Mouse (Mus musculus) stomach, postnatal 0 days (tissue): Measurements from ENCODE around the gene Nipal1. TPM values are rescaled to one million over a fixed set of nuclear protein-coding genes. Genes with fewer than 3 reads are reported as not detected.

Source experiments
- ATAC-seq: fragments of 200-750 bp; cut with Nextera tagmentation; 2 replicates; pipeline ENCODE4 v1.8.0; 2017; ENCODE audit not compliant: low FRiP score, low TSS enrichment
- DNase-seq: peaks from one replicate; pipeline ENCODE4 v3.0.0-alpha.2; 2016; ENCODE audit warnings: low spot score
- H3K27ac ChIP-seq: fragments of 300-500 bp; sonication (generic); replicated peaks from 2 replicates; pipeline ENCODE4 v1.5.1; 2014; ENCODE audit warnings: mild to moderate bottlenecking, control low read depth
- H3K27me3 ChIP-seq: fragments of 300-500 bp; sonication (generic); 2 replicates; pipeline ENCODE4 v1.6.1; 2014; ENCODE audit warnings: low read length; ENCODE audit not compliant: control insufficient read depth, insufficient read depth
- H3K36me3 ChIP-seq: fragments of 300-500 bp; sonication (generic); 2 replicates; pipeline ENCODE4 v1.6.1; 2014; ENCODE audit warnings: low read length, mixed read lengths; ENCODE audit not compliant: control insufficient read depth, insufficient read depth
- H3K4me1 ChIP-seq: fragments of 300-500 bp; sonication (generic); replicated peaks from 2 replicates; pipeline ENCODE4 v1.6.1; 2014; ENCODE audit warnings: antibody characterized with exemption; ENCODE audit not compliant: control insufficient read depth, insufficient read depth
- H3K4me2 ChIP-seq: fragments of 300-500 bp; sonication (generic); replicated peaks from 2 replicates; pipeline ENCODE4 v1.6.1; 2014; ENCODE audit warnings: low read depth, mild to moderate bottlenecking, control low read depth, moderate library complexity
- H3K4me3 ChIP-seq: fragments of 300-500 bp; sonication (generic); 2 replicates; pipeline ENCODE4 v1.5.1; 2014; ENCODE audit warnings: low read depth, low read length, control low read depth
- H3K9ac ChIP-seq: fragments of 300-500 bp; sonication (generic); 2 replicates; pipeline ENCODE4 v1.6.1; 2014; ENCODE audit warnings: mild to moderate bottlenecking, low read length, control low read depth, mixed read lengths
- H3K9me3 ChIP-seq: fragments of 300-500 bp; sonication (generic); 2 replicates; pipeline ENCODE4 v1.6.1; 2016; ENCODE audit warnings: low read length; ENCODE audit not compliant: control insufficient read depth
- CTCF ChIP-seq: IDR thresholded peaks from 2 replicates; pipeline ENCODE4 v1.5.1; 2016; ENCODE audit warnings: antibody characterized with exemption, low read depth, mild to moderate bottlenecking, moderate library complexity
- EP300 ChIP-seq: optimal IDR thresholded peaks from 2 replicates; pipeline ENCODE3; 2016; ENCODE audit warnings: antibody characterized with exemption
- WGBS: fragments of 180-500 bp; shearing (Covaris S2); extraction: QIAGEN DNeasy Blood & Tissue Kit; methylation state at CpG from one replicate; pipeline ENCODE4 v1.1.7; 2014; 5-methylcytosine and 5-hydroxymethylcytosine counted together
- polyA plus RNA-seq: library from polyadenylated mRNA; unstranded; fragments of >200 nt; fragmentation: Nextera tagmentation; extraction: Ambion mirVana; gene quantifications from 2 replicates; pipeline ENCODE4 v1.2.1, GENCODE M21; 2015

The Nipal1 gene
- polyA plus RNA-seq, 1 experiment from 2014 or later = 64.5 TPM

DNA sequence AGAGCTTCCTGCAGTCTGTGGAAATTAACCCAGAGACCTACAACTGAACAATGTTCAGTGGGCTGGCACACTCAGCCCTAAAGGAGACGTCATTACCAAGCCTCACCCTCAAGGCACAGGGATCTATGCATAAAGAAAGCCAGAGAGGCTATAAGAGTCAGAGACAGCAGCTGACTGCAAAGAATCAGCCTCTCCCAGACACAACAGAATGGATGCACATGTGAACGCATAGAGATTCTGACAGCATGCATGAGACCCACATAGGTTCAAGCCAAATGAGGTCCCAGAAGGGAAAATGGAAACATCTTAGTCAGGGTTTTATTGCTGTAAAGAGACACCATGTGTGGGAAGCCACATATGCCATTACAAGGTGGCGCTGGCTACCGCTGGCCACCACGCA, 42.9 kb downstream of the Nipal1 start:
- Histone ChIP-seq H3K4me2 (no peak overlapping the region), H3K4me1 (no peaks in the 10 kb centered on the region), H3K27me3 (no peaks in the 10 kb centered on the region), H3K4me3 (no peak overlapping the region), H3K9me3 (no peaks in the 10 kb centered on the region), H3K27ac (no peak overlapping the region), H3K9ac (no peak overlapping the region), H3K36me3 (no peaks in the 10 kb centered on the region)
- 91% methylated on average over 5 of the region's 5 CpGs for WGBS
- no peak for DNase-seq
- TF ChIP-seq CTCF = no peak
- TF ChIP-seq EP300 = no peak
- ATAC-seq = no peak

DNA sequence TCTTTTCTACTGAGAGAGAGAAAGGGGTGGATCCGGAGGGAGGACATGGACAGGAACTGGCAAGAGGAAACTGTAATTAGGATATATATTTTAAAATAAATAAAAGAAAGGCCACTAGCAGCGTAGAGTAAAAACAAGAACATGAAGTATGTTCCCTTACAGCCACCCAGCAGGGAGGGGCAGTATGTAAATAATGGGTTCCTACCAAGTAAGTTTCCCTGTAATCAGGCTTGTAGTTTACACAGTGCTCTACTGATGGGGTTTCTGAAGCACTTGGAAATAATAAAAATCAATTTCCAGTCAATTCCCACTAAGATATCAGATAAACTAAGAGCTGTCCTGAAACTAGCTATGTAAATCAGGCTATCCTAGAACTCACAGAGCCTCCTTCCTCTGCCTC, 47.1 kb downstream of the Nipal1 start:
- H3K9me3 ChIP-seq = no peaks in the 10 kb centered on the region
- no peak overlapping the region for H3K27ac ChIP-seq
- ATAC-seq (peak; percentile 85), DNase-seq (peak; percentile 35)
- no peaks in the 10 kb centered on the region for H3K36me3 ChIP-seq
- WGBS = 46% methylated on average over 2 of the region's 2 CpGs
- TF ChIP-seq CTCF (no peak), EP300 (no peak)
- 0 out of 2 replicates have a peak, but pooled peaks cover 2% of the 10 kb centered on the region for H3K4me1 ChIP-seq
- no peak overlapping the region for H3K4me3 ChIP-seq
- no peak overlapping the region for H3K9ac ChIP-seq
- no peak overlapping the region for H3K4me2 ChIP-seq
- no peaks in the 10 kb centered on the region for H3K27me3 ChIP-seq

DNA sequence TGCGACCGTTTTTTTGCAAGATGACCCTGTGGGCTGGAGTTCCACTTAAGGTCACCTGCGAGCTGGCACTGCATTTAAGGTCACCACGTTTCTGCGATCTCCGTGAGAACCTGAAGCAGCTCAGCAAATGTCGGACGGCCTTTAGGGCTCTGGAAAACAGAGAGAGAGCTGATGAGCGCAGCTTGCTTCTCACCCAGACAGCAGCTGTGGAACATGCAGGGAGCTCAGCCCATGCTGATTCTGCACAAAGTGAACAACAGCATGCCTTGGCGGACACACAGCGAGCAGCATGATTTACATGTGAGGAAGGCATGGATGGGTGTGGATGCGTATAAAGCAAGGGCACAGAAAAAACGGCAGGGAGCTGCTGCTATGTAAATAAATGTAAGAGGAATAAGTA, 48.9 kb downstream of the Nipal1 start:
- no peak overlapping the region for H3K4me2 ChIP-seq
- H3K4me3 ChIP-seq = no peak overlapping the region
- H3K27ac ChIP-seq = no peak overlapping the region
- H3K9me3 ChIP-seq = no peaks in the 10 kb centered on the region
- ATAC-seq (no peak), DNase-seq (no peak)
- no peaks in the 10 kb centered on the region for H3K36me3 ChIP-seq
- 55% methylated on average over 13 of the region's 13 CpGs for WGBS
- H3K4me1 ChIP-seq = 0 out of 2 replicates have a peak, but pooled peaks cover 2% of the 10 kb centered on the region
- TF ChIP-seq EP300 = no peak
- no peak for TF ChIP-seq CTCF
- no peaks in the 10 kb centered on the region for H3K27me3 ChIP-seq
- H3K9ac ChIP-seq = no peak overlapping the region

DNA sequence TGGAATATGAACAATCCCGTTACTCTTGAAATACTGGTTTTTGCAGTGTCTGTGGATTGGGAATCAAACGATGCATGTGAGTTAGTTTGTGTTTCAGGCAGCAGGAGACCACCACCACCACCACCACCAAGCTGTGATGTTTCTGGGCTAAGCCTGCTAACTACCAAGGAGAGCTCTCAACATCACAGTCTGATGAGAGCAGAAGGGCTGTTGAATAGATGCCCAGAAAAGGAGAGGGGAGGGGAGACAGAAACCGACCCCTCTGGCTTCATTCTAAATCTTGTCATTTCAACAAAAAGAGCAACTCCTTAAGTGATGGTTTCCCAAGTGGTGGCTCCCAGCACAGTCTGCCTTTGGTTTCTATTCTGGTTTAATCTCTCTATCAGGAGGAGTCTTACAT, 50.7 kb downstream of the Nipal1 start:
- Histone ChIP-seq H3K4me3 (no peak overlapping the region), H3K9ac (no peak overlapping the region), H3K9me3 (no peaks in the 10 kb centered on the region), H3K36me3 (no peaks in the 10 kb centered on the region), H3K27ac (no peak overlapping the region), H3K4me2 (no peak overlapping the region), H3K4me1 (0 out of 2 replicates have a peak, but pooled peaks cover 2% of the 10 kb centered on the region), H3K27me3 (no peaks in the 10 kb centered on the region)
- WGBS = 34% methylated on average over 3 of the region's 3 CpGs
- DNase-seq (no peak), ATAC-seq (no peak)
- TF ChIP-seq EP300 (no peak), CTCF (no peak)

DNA sequence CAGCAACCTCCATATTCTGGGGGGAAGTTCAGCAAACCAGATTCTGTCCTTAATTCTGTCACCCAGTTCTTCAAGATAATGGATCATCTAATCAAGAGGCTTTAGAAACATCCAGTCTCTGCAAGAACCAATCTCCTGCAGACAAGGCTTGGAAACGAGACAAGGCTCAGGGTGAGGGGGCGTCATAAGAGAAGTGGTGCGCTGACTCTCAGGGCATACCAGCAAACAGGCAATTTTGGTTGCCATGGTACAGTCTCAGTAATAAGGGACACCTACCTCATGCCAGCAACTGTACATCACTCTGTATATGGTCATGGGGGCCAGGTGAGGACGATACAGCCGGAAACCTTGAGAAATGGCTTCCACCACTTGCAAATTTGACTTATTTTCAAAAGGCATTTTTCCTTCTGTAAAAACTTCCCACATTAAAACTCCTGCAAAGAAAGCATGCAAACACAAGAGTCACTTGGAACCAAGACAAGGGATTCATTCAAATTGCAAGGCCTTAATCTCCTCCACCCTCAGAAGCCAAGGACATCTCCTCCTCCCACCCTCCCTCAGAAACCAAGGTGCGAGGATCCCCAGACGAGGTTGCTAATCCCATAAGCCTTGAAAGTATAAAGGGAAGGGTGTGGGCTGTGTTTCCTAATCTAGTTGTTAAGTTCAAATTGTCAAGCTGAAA, 51.4 kb downstream of the Nipal1 start:
- Histone ChIP-seq H3K4me2 (no peak overlapping the region), H3K9me3 (no peaks in the 10 kb centered on the region), H3K27ac (no peak overlapping the region), H3K4me1 (0 out of 2 replicates have a peak, but pooled peaks cover 2% of the 10 kb centered on the region), H3K9ac (no peak overlapping the region), H3K27me3 (no peaks in the 10 kb centered on the region), H3K4me3 (no peak overlapping the region), H3K36me3 (no peaks in the 10 kb centered on the region)
- DNase-seq = no peak
- ATAC-seq = no peak
- TF ChIP-seq EP300 (no peak), CTCF (no peak)
- WGBS = 48% methylated on average over 7 of the region's 7 CpGs

DNA sequence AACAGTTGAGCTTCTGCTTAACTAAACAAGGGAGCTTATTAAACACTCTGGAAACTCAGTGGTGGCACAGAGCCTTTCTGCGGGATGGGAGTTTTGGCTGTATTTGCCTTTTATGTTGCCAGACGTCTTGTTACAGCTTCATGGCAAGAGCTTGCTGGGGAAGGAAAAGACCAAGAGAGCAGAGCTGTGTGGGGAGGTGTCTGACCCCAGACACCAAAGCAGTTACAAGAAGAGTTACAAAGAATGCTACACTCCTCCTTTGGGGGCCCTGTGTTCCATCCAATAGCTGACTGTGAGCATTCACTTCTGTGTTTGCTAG, 51.9 kb downstream of the Nipal1 start:
- H3K4me1 ChIP-seq = 0 out of 2 replicates have a peak, but pooled peaks cover 2% of the 10 kb centered on the region
- H3K9ac ChIP-seq = no peak overlapping the region
- H3K4me2 ChIP-seq = no peak overlapping the region
- DNase-seq = no peak
- ATAC-seq = no peak
- no peaks in the 10 kb centered on the region; the same call in 1 of the 2 replicates for H3K9me3 ChIP-seq
- WGBS = 10% methylated on average over 2 of the region's 2 CpGs
- H3K27me3 ChIP-seq = no peaks in the 10 kb centered on the region
- no peak for TF ChIP-seq CTCF
- no peak for TF ChIP-seq EP300
- H3K4me3 ChIP-seq = no peak overlapping the region
- H3K27ac ChIP-seq = no peak overlapping the region
- no peaks in the 10 kb centered on the region for H3K36me3 ChIP-seq
